Mouse (Mus musculus) macrophage (primary cell): ENCODE results near the gene Adap1. TPM values are rescaled to one million over a fixed set of nuclear protein-coding genes. Genes with fewer than 3 reads are reported as not detected.

Experiments used
- polyA plus RNA-seq: library from polyadenylated mRNA; stranded (reverse); fragments of 250-400 nt; gene quantifications from 3 replicates; pipeline ENCODE4 v1.2.4, GENCODE M21; 2018; ENCODE audit warnings: inconsistent platforms

The Adap1 gene
- polyA plus RNA-seq, 1 experiment from 2014 or later = 47.4 TPM

Other genes with a start within 250 kb of the Adap1 start
- 0.75 to 1.0 TPM (median 0.89 TPM) in 3 replicates for gene Prkar1b, start 175.6 kb downstream of the Adap1 start, polyA plus RNA-seq
- gene Dnaaf5, start 175.4 kb downstream of the Adap1 start, polyA plus RNA-seq = 6.4 to 10.6 TPM (median 7.0 TPM) in 3 replicates
- gene Sun1, start 125.0 kb downstream of the Adap1 start, polyA plus RNA-seq = 7.6 to 17.2 TPM (median 10.7 TPM) in 3 replicates
- gene Get4, start 73.3 kb downstream of the Adap1 start, polyA plus RNA-seq = 20.1 to 39.0 TPM (median 34.2 TPM) in 3 replicates
- gene Cox19, start 25.8 kb upstream of the Adap1 start, polyA plus RNA-seq = 15.7 to 21.8 TPM (median 18.8 TPM) in 3 replicates
- not detected in 3 replicates for gene Cyp2w1, start 27.0 kb upstream of the Adap1 start, polyA plus RNA-seq
- 14.0 to 34.3 TPM (median 20.6 TPM) in 3 replicates for gene Gpr146, start 52.1 kb upstream of the Adap1 start, polyA plus RNA-seq
- gene C130050O18Rik, start 79.7 kb upstream of the Adap1 start, polyA plus RNA-seq = 3.5 to 9.1 TPM (median 7.6 TPM) in 3 replicates
- gene Gper1, start 97.5 kb upstream of the Adap1 start, polyA plus RNA-seq = not detected in 3 replicates
- gene 3110082I17Rik, start 134.9 kb upstream of the Adap1 start, polyA plus RNA-seq = 12.7 to 32.4 TPM (median 24.1 TPM) in 3 replicates
- 68.1 to 90.9 TPM (median 76.5 TPM) in 3 replicates for gene Zfand2a, start 158.9 kb upstream of the Adap1 start, polyA plus RNA-seq
- not detected in 3 replicates for gene Uncx, start 217.9 kb upstream of the Adap1 start, polyA plus RNA-seq